Mouse (Mus musculus) layer of hippocampus, adult 2 months (tissue): ENCODE measurements around the gene Rprd1b. TPM values are rescaled to one million over a fixed set of nuclear protein-coding genes. Genes with fewer than 3 reads are reported as not detected.

Experiments used
- DNase-seq, 2 experiments: peaks; one replicate each; pipeline ENCODE4 v3.0.0; 2022; ENCODE audit warnings: low spot score in 2 of 2
- H3K27ac ChIP-seq: fragments of 200-600 bp; 2 replicates; pipeline ENCODE4 v1.8.1; 2022
- H3K4me3 ChIP-seq: fragments of 200-600 bp; 2 replicates; pipeline ENCODE4 v1.8.1; 2022; ENCODE audit warnings: mild to moderate bottlenecking
- CTCF ChIP-seq: fragments of 200-600 bp; conservative IDR thresholded peaks from 2 replicates; pipeline ENCODE4 v1.8.1; 2022; ENCODE audit warnings: antibody characterized with exemption, mild to moderate bottlenecking, moderate library complexity
- total RNA-seq, 2 experiments: library from RNA; stranded (reverse); gene quantifications; 2 replicates each; pipeline ENCODE4 v1.2.3; 2021

Rprd1b gene
- total RNA-seq, 2 experiments from 2014 or later = 48.9 to 57.2 TPM

GRCm38 (mm10) chr2:158071633-158071995, 43.3 kb downstream of the Rprd1b start:
- H3K4me3 ChIP-seq = no peak overlapping the region
- no peak for TF ChIP-seq CTCF
- H3K27ac ChIP-seq = no peak overlapping the region
- no peak for DNase-seq

GRCm38 (mm10) chr2:158074835-158075234, 46.5 kb downstream of the Rprd1b start:
- no peak overlapping the region for H3K27ac ChIP-seq
- no peak for DNase-seq
- no peak overlapping the region for H3K4me3 ChIP-seq
- TF ChIP-seq CTCF = no peak

- TF ChIP-seq CTCF = no peak
- Histone ChIP-seq H3K4me3 (no peak overlapping the region), H3K27ac (no peak overlapping the region)
- DNase-seq = no peak
Observed at GRCm38 (mm10) chr2:158076690-158077089, 48.4 kb downstream of the Rprd1b start.

GRCm38 (mm10) chr2:158077981-158078380, 49.7 kb downstream of the Rprd1b start:
- no peak overlapping the region for H3K27ac ChIP-seq
- no peak overlapping the region for H3K4me3 ChIP-seq
- no peak for TF ChIP-seq CTCF
- DNase-seq = no peak

GRCm38 (mm10) chr2:158078971-158079370, 50.7 kb downstream of the Rprd1b start:
- Histone ChIP-seq H3K27ac (no peak overlapping the region), H3K4me3 (no peak overlapping the region)
- no peak for DNase-seq
- no peak for TF ChIP-seq CTCF

- TF ChIP-seq CTCF = peak; percentile 41
- Histone ChIP-seq H3K4me3 (no peak overlapping the region), H3K27ac (no peak overlapping the region)
- DNase-seq = no peak
Observed at GRCm38 (mm10) chr2:158079843-158080395, 51.6 kb downstream of the Rprd1b start.

- DNase-seq = no peak
- no peak overlapping the region for H3K4me3 ChIP-seq
- TF ChIP-seq CTCF = no peak
- no peak overlapping the region for H3K27ac ChIP-seq
Observed at GRCm38 (mm10) chr2:158080622-158081241, 52.4 kb downstream of the Rprd1b start.

- TF ChIP-seq CTCF = no peak
- H3K27ac ChIP-seq = no peak overlapping the region
Observed at GRCm38 (mm10) chr2:158084486-158084885, 56.2 kb downstream of the Rprd1b start.

GRCm38 (mm10) chr2:158090096-158090495, 61.8 kb downstream of the Rprd1b start:
- DNase-seq = no peak
- Histone ChIP-seq H3K4me3 (no peak overlapping the region), H3K27ac (no peak overlapping the region)
- TF ChIP-seq CTCF = no peak

More at GRCm38 (mm10) chr2:158084486-158084885, 56.2 kb downstream of the Rprd1b start:
- no peak overlapping the region for H3K4me3 ChIP-seq
- no peak for DNase-seq

- Histone ChIP-seq H3K4me3 (no peak overlapping the region), H3K27ac (no peak overlapping the region)
- no peak for TF ChIP-seq CTCF
- no peak for DNase-seq
Observed at GRCm38 (mm10) chr2:158093345-158093744, 65.0 kb downstream of the Rprd1b start.

- DNase-seq = no peak
- no peak for TF ChIP-seq CTCF
- H3K27ac ChIP-seq = no peak overlapping the region
- H3K4me3 ChIP-seq = no peak overlapping the region
Observed at GRCm38 (mm10) chr2:158094300-158094699, 66.0 kb downstream of the Rprd1b start.

GRCm38 (mm10) chr2:158094846-158095245, 66.5 kb downstream of the Rprd1b start:
- Histone ChIP-seq H3K4me3 (no peak overlapping the region), H3K27ac (no peak overlapping the region)
- TF ChIP-seq CTCF = no peak
- DNase-seq = no peak

GRCm38 (mm10) chr2:158097071-158097470, 68.8 kb downstream of the Rprd1b start:
- H3K27ac ChIP-seq = no peak overlapping the region
- no peak overlapping the region for H3K4me3 ChIP-seq
- DNase-seq = no peak
- no peak for TF ChIP-seq CTCF

GRCm38 (mm10) chr2:158098730-158099129, 70.4 kb downstream of the Rprd1b start:
- DNase-seq = no peak
- Histone ChIP-seq H3K4me3 (no peak overlapping the region), H3K27ac (no peak overlapping the region)
- no peak for TF ChIP-seq CTCF

- DNase-seq = no peak
- no peak overlapping the region for H3K4me3 ChIP-seq
- no peak for TF ChIP-seq CTCF
- H3K27ac ChIP-seq = no peak overlapping the region
Observed at GRCm38 (mm10) chr2:158099537-158099936, 71.2 kb downstream of the Rprd1b start.
